Mouse (Mus musculus) right cerebral cortex, adult 18-20 months (tissue): ENCODE measurements around the gene Serpinb6b.
A peak's percentile ranks its signal among the peaks of the same experiment; 100 is the strongest.

Source experiments
- DNase-seq: peaks from one replicate; pipeline ENCODE4 v3.0.0; 2022; ENCODE audit warnings: mixed read lengths

Serpinb6b gene

GRCm38 (mm10) chr13:32974889-32975460 lies 10.0 kb downstream of the Serpinb6b start:
- DNase-seq: no peak

GRCm38 (mm10) chr13:32975710-32976109 lies 10.7 kb downstream of the Serpinb6b start:
- no peak for DNase-seq

- no peak for DNase-seq
Measured at GRCm38 (mm10) chr13:32982556-32983042, 17.6 kb downstream of the Serpinb6b start.

- DNase-seq: no peak
Measured at GRCm38 (mm10) chr13:32986256-32986655, 21.2 kb downstream of the Serpinb6b start.

- DNase-seq: no peak
Measured at GRCm38 (mm10) chr13:32993152-32993893, 28.3 kb downstream of the Serpinb6b start.

GRCm38 (mm10) chr13:32993894-32994242 lies 28.9 kb downstream of the Serpinb6b start:
- DNase-seq: no peak

- no peak for DNase-seq
Measured at GRCm38 (mm10) chr13:32995051-32995450, 30.0 kb downstream of the Serpinb6b start.

- no peak for DNase-seq
Measured at GRCm38 (mm10) chr13:33001341-33001740, 36.3 kb downstream of the Serpinb6b start.

GRCm38 (mm10) chr13:33002950-33003349 lies 37.9 kb downstream of the Serpinb6b start, which contains the start of gene Serpinb9:
Serpinb9 (plus strand) TSS chr13:33003250.
- no peak for DNase-seq

- no peak for DNase-seq
Measured at GRCm38 (mm10) chr13:33003523-33004413, 38.8 kb downstream of the Serpinb6b start.

GRCm38 (mm10) chr13:33004414-33005105 lies 39.6 kb downstream of the Serpinb6b start:
- DNase-seq: peak; percentile 83

- DNase-seq: no peak
Measured at GRCm38 (mm10) chr13:33005501-33006075, 40.6 kb downstream of the Serpinb6b start.

GRCm38 (mm10) chr13:33006555-33006954 lies 41.5 kb downstream of the Serpinb6b start:
- DNase-seq: no peak

GRCm38 (mm10) chr13:33012395-33012794 lies 47.4 kb downstream of the Serpinb6b start:
- no peak for DNase-seq

GRCm38 (mm10) chr13:33013271-33013670 lies 48.3 kb downstream of the Serpinb6b start:
- no peak for DNase-seq

- no peak for DNase-seq
Measured at GRCm38 (mm10) chr13:33022371-33022770, 57.4 kb downstream of the Serpinb6b start.

GRCm38 (mm10) chr13:33026427-33027057 lies 61.5 kb downstream of the Serpinb6b start:
- DNase-seq: no peak

- DNase-seq: no peak
Measured at GRCm38 (mm10) chr13:33027244-33027643, 62.2 kb downstream of the Serpinb6b start, which contains the start of gene Serpinb9b. Serpinb9b (plus strand) TSS chr13:33027416.

GRCm38 (mm10) chr13:33028146-33028545 lies 63.1 kb downstream of the Serpinb6b start:
- DNase-seq: no peak

GRCm38 (mm10) chr13:33028550-33028949 lies 63.5 kb downstream of the Serpinb6b start:
- DNase-seq: no peak
